Mouse (Mus musculus) CH12.LX (cell line): ENCODE data around the gene Kdm2b.

ENCODE experiments used
- BHLHE40 ChIP-seq: IDR thresholded peaks from 2 replicates; pipeline ENCODE4 v1.6.1; 2011; ENCODE audit warnings: mild to moderate bottlenecking, low read depth, low read length, improper control_type of control experiment
- CTCF ChIP-seq, 2 experiments: IDR thresholded peaks in 1 of 2; conservative IDR thresholded peaks in 1 of 2; 2 replicates each; pipeline ENCODE4 v1.5.1; 2011 to 2012; ENCODE audit warnings: low read depth in 2 of 2, low read length in 2 of 2, improper control_type of control experiment in 1 of 2, inconsistent platforms in 1 of 2, mild to moderate bottlenecking in 1 of 2, moderate library complexity in 1 of 2
- E2F4 ChIP-seq: IDR thresholded peaks from 2 replicates; pipeline ENCODE4 v1.6.1; 2011; ENCODE audit warnings: low read depth, low read length, improper control_type of control experiment; ENCODE audit not compliant: insufficient replicate concordance
- MYC ChIP-seq: IDR thresholded peaks from 2 replicates; pipeline ENCODE4 v1.6.1; 2011; ENCODE audit warnings: low read depth, mild to moderate bottlenecking, improper control_type of control experiment, low read length
- ZNF384 ChIP-seq: IDR thresholded peaks from 2 replicates; pipeline ENCODE4 v1.6.1; 2012; ENCODE audit warnings: low read depth, low read length, improper control_type of control experiment, inconsistent platforms

- no peak for TF ChIP-seq CTCF (conservative IDR thresholded peaks at IDR 0.05 in 1 of 2, IDR thresholded peaks at IDR 0.05 in 1 of 2; ENCODE audit: low read depth in 2 of 2, low read length in 2 of 2)
- TF ChIP-seq BHLHE40 = no peak
- no peak for TF ChIP-seq MYC
- TF ChIP-seq ZNF384 = no peak
- no peak for TF ChIP-seq E2F4
These were observed 63.3 kb downstream of the Kdm2b start for GRCm38 (mm10) chr5:122926341-122926740.
